Mouse (Mus musculus) kidney, adult 8-10 months (tissue): ENCODE measurements around the gene Chst11.

Experiments used
- DNase-seq, 2 experiments: peaks; one replicate each; pipeline ENCODE4 v3.0.0; 2022

Chst11 gene

DNA sequence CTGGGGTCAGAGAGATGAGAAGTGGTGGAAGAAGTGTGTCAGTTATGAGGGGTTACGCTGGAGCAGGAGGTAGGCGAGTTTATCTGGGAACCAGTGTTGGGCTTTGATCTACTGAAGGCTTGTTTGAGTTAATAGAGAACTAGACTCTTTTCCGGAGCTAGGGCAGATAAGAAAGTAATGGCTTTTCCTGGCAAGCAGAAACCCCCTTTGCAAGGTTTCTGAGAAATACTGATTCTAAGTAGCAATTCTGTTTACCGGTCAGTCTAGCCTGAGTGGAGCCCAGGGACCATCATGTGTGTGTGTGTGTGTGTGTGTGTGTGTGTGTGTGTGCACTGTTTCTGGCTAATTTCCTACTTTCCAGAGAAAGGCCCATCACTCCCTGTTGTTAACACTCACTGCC is 243.3 kb downstream of the Chst11 start:
- no peak for DNase-seq

DNA sequence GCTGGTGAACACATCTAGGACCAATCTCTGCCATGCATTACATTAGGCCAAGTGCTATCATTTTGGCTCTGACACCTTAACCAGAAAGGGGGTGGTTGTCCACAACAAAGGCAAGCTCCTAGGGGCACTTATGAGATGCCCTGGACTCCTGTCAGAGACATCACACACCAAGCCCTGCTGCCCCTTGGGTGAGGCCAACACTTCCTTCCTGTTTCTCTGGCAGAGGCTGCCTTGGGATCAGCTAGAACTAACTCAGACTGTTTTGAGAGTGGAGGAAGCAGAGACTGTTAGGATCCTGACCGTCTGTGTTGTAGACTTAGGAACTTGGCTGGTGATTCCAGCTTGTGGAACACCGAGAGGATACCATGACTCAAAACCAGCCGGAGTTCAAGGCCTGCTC is 248.7 kb downstream of the Chst11 start:
- DNase-seq, result no peak

GRCm38 (mm10) chr10:83234391-83234790 is 249.1 kb downstream of the Chst11 start:
- no peak for DNase-seq

DNA sequence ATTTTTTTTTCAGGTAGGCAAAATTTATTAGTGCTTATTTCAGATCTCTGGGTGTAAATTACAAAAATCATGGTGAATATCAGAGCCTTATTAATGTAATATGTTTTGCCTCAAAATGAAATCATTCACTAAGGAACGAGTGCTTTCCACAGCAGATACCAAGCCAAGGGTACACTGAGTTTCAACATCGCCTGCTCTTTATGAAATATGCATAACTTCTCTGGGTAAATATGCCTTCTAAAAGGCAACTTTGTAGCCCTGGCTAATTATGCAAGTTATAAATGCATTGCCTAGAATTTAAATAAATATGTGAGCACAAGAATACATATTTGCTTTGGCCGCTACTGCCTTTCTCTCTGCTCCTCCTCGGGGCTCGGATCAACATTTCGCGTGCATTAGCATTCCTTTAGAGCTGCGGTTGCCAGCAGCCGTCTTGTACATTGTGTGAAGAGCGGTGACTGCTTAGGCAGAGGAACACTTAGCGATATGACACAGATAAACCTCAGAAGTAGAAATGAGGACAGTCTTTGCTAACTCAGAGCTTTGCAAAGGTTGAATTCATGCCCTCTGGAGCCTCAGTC is 256.9 kb downstream of the Chst11 start:
- DNase-seq, result no peak

- DNase-seq, result peak; percentile 29 to 62
These were observed 258.8 kb downstream of the Chst11 start for GRCm38 (mm10) chr10:83244131-83244530.
